Mouse (Mus musculus) activated CD4-positive, CD25-positive, alpha-beta regulatory T cell (primary cell): ENCODE data around the gene Nrm. TPM values are rescaled to one million over a fixed set of nuclear protein-coding genes. Genes with fewer than 3 reads are reported as not detected.

Source experiments
- polyA plus RNA-seq, 2 experiments: library from polyadenylated mRNA; unstranded; fragments of 100-300 nt; shearing (Covaris generic); gene quantifications; one replicate each; pipeline ENCODE4 v1.2.1; 2017

Nrm gene
- polyA plus RNA-seq, result 10 to 100 TPM; 33.6 to 42.0 TPM

DNA sequence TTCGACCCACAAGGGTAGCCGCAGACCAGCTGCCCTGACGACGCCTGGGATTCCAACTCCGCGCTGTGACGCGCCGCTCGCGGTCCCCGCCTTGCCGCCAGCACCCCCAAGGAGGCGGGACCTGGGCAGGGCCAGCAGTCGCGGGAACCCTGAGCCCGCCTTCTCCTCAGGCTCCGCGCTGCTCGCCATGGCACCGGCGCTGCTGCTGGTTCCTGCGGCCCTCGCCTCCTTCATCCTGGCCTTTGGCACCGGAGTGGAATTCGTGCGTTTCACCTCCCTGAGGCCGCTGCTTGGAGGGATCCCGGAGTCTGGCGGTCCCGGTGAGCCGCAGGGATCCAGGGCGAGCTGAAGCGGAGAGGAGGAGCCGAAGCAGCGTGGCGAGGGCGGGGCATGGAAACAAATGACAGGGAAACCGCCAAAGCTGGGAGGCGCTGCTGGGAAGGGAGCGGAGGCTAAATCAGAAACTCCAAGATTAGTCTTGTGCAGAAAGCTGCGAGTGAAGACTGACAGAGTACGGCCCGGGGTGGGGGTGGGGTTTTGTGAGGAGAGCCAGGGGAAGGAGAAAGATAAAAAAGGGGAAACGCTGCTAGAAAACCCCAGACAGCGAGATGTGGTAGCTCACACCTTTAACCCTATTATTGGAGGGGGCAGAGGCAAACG is at the start of gene Nrm:
Gene Nrm (plus strand): TSS at position 121 of the 660 bp plus-strand sequence.

DNA sequence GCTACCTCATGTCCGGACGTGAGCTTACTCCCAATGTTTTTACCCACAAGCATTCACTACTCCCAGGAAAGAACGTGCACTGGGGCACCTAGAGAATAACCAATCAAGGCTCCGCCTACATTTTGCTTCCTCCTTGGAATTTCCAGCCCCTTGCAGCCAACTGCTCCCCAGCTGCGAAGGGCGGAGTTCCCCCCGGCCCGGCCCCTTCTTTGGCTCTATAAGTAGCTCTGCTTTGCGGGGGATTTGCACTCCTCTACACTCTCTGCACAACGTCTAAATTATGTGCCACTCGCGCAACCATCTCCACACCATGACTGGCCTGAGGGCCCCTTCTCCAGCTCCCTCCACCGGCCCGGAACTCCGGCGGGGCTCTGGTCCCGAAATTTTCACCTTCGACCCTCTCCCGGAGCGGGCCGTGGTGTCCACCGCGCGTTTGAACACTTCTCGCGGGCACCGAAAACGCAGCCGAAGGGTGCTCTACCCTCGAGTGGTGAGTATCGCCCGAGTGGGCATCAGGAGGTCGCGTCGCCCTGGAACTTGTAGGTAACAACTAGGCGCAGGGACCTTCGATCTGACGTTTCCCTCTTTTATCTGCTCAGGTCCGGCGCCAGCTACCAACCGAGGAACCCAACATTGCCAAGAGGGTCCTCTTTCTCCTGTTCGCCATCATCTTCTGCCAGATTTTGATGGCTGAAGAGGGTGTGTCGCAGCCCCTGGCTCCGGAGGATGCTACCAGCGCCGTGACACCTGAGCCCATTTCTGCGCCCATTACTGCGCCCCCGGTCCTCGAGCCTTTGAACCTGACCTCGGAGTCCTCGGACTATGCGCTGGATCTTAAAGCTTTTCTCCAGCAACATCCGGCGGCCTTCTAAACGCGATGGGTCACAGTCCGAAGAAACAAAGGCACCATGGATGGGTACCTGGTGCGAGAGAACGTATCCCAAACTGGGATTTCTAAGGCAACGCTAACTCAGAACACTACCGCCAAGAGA is 39.4 kb upstream of the Nrm start, which contains the start of gene Ier3:
Gene Ier3 (plus strand): TSS at position 246 of the 992 bp plus-strand sequence.

DNA sequence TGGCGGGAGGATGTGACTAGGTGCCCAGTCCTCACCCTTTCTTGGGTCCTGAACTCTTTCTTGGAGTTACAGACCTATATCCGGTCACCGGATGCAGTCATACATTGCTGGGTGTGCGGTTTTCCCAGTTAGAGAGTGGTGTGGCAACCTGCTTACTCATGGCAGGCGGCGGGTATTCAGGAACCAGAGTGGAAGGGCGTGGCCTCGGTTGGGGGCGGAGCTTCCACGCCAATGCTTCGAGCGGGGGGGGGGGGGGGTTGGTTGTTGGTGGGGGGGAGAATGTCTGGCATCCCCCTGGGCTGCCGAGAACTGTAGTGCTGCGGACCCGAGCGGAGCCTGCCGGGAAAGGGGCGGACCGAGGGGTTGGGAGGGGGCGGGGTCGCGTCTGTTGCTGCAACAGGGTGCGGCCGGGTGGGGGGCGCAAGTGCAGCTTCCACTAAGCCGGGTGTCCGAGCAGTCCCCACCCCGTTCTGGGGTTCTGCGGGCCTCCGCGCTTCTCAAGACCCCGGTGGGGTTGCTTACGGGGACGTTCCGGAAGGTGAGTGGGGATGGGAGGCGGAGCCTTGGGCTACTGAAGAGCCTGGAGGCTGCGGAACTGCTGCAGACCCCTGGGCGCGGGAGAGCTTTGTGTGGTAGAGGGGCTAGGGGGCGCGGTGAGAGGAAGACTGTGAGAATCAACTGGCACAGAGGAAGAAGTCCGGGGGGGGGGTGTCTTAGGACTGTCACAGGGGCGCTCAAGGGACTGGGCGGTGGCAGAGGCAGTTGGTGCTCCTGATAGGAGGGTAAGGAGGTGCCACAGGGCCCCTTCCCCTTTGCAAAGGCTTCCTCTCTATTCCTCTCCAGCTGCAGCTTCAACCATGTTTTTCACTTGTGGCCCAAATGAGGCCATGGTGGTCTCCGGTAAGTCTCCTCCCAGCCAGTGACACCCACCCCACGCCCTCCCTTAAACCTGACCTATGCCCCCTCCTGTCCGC is 37.9 kb upstream of the Nrm start, which contains the start of gene Flot1:
Gene Flot1 (plus strand): TSS at position 267 of the 974 bp plus-strand sequence.

DNA sequence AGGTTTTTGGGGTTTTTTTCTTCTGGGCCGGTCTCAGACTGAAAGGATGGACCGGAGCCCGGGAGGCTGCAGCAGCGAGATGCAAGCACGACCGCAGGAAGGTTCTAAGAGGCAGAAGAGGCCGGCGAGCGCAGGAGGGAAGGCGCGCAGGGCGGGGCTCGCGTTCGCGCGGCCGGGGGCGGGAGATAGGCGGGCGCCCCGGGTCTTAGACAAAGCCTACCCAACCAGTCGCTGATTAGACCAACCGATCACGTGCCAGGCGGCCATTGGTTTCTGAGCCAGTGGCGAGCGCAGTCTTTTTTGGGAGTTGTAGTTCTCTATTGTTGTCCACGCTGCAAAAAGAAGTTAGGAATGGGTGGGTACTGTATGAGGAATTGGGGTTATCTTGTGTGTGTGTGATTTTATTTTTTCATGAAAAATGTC is 23.0 kb upstream of the Nrm start, which contains the start of gene Tubb5:
Gene Tubb5 (minus strand): TSS at position 185 of the 423 bp plus-strand sequence.

DNA sequence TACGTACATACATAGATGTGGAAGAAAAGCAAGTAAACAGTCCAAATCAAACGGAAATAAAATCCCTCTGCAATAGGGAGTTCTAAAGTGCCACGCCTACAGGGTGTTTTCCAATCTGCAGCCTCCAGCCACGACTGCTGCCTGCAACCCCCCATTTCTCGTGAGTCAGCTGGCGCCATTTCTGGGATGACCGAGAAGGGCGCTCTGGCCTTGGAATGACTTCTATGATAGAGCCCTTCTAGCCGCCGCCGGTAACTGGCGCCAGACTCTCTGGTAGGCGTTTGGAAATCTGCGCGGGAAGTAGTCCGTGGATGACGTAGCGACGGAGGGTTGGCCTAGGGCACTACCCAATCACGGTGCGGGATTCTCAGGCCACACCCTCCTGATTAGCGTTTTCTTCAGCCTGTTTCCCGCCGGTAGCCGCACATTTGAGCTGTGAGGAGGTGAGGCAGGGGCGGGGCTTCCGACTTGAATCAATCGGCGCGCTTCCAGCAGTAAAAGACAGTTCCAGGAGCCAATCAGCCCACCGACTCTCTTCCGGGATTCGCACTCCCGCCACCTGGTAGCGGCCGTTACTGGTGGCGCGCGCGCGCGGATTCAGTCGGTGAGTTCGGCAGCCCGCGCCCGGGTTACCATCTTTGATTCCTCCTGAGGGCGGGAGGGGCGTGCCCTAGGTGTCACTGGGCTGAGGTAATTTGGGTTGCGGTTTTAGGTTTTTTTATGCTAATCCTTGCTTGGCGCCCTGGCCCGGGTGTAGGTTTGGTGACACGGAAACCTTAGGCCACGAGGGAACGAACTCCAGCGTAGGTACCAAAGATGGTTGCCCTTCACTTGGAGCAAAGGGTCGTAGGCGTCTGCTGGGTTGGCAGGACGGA is 19.8 kb upstream of the Nrm start, which contains the start of gene Mdc1:
Gene Mdc1 (plus strand): TSS at position 440 of the 875 bp plus-strand sequence.

DNA sequence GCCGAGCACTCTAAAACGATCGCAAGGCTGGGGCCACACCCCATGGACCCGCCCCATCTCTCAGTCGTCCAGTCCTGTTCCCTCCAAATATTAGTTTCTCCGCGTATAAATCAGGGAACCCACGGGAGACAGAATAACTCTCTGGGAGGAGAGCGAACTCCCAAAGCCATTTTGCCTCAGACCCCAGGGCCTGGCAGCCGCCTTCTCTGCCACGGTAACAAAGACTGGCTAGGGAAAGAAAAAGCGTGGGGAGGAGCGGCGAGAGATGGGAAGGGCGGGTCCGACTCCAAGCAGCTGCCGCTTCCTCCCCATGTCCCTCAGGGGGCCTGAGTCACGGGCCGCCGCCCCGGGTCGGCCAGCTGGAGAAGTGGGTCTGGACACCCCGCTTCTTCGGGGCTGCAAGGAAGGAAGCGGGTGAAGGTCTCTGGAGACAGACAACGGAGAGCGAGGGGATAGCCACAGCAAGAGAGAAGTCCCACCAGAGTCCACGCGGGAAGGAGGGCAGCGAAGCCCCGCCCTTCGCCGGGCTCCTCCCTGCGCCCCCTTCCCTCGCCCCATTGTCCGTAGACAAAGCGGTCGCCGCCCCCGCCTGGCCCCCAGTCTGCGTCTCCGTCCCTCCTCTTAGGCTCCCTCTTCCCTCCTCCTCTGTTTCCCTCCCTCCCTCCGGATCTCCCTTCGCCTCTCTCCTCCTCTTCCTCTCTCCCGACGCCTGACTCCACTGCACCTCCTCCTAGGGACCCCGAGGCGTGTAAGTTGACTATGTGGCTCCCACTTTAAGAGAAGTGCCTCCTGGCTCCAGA is 4.6 kb downstream of the Nrm start, which contains the start of gene Ppp1r18:
Gene Ppp1r18 (plus strand): TSS at position 113 of the 800 bp plus-strand sequence.

DNA sequence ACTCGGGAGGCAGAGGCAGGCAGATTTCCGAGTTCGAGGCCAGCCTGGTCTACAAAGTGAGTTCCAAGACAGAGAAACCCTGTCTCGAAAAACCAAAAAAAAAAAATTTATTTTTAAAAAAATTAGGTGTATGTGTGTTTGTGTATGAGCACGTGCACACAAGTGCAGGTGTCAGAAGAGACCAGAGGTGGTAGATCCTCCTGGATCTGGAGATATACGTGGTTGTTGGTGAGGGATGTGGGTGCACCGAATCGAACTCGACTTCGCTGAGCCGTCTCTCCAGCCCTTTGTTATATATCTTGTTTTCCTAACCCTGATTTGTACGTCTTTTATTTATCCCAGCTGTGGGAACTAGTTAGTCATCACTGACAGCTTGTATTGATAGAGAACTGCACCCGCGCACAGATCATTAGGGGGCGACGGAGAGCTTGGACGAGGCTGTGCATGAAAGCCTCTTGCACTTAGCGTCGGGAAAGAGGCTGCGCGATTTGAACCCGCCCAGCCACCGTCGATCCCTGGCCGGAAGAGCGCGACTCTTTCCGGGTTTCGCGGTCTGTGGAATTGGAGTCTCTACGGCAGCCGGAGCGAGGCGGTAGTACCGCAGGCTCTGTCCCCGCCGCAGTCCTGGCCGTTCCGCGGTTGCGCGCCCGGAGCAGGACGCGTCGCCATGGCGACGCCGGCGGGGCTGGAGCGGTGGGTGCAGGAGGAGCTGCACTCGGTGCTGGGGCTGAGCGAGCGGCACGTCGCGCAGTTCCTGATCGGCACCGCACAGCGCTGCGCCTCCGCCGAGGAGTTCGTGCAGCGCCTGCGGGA is 18.3 kb downstream of the Nrm start, which contains the start of gene Dhx16:
Gene Dhx16 (plus strand): TSS at position 575 of the 813 bp plus-strand sequence.

DNA sequence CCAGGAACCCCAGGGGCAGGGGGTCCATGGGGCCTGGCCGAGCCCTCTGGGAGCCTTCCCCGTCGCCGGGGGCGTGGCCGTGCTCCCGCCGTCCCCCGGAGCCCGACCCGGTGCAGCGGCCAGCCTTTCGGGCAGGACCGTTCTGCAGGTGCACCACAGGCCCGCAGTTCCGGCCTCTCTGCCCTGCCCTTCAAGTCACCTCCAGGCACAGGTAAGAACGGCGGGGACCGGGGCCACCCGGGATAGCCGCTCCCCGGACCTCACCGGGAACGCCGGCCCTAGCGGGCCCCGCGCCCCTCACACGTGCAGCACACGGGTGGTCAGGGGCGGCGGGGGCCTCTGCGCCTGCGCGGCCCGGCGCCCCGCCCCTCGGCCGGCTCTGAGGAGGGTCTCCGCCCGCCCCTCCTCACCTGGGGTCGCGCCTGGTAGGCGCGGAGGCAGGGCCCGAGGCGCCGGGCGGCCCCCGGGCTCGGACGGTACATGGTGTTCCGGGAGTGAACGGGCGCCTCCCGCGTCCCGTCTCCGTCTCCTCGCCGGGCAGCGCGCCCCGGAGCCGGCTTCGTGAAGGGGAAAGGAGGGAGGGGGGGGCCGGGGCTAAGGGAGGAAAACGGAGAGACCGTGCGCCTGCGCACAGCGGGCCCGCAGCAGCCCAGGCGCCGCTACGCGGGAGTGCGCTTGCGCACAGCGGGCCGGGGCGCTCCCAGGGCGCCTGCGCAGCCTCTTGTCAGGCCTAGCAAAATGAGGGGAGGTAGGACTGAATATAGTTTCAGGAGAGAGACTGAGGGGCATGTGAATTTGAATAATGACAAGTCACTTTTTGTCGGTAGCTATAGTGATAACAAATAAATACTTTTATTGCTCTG is 35.9 kb downstream of the Nrm start, which contains the start of gene 2310061I04Rik:
Gene 2310061I04Rik (minus strand): TSS at position 651 of the 863 bp plus-strand sequence.

DNA sequence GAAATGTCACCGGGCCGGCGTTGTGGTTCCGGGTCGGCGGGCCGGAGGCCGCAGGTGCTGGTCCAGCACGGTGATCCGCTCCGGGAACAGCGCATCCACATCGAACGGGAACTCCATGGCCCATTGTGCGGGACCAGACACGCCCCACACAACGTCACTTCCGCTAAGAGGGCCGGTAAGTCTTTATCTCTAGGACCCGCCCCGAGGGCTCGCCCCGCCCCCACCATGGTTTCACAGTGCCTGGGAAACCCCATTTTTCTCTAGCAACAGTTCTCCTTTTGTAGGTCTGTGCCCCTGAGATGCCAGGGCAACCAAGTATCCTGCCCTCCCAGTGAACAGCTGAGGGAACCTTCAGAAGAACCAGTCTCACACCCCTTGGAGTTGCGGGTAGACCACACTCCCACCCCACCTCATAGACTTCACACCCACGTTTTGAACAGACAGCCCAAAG is 48.8 kb downstream of the Nrm start, which contains the start of gene Atat1:
Gene Atat1 (minus strand): TSS at position 157 of the 451 bp plus-strand sequence.

Other genes starting within 250 kb of the Nrm start
- gene Gm9573, start 234.7 kb upstream of the Nrm start, polyA plus RNA-seq, result not detected
- gene Mucl3, start 217.6 kb upstream of the Nrm start, polyA plus RNA-seq, result under 1 TPM in 1 of 2 experiments, not detected in 1; 0.06 TPM
- gene Vars2, start 193.7 kb upstream of the Nrm start, polyA plus RNA-seq, result 10 to 100 TPM; 22.3 to 24.8 TPM
- gene Gtf2h4, start 187.6 kb upstream of the Nrm start, polyA plus RNA-seq, result 10 to 100 TPM; 18.2 to 20.7 TPM
- 1 to 10 TPM; 6.1 to 8.7 TPM for gene Ddr1, start 156.7 kb upstream of the Nrm start, polyA plus RNA-seq
- 10 to 100 TPM in 1 of 2 experiments, under 1 TPM in 1; 0.19 to 14.0 TPM for gene Ier3, start 39.6 kb upstream of the Nrm start, polyA plus RNA-seq
- 10 to 100 TPM; 59.0 to 61.4 TPM for gene Flot1, start 38.1 kb upstream of the Nrm start, polyA plus RNA-seq
- 100 to 1,000 TPM; 114 to 135 TPM for gene Tubb5, start 23.0 kb upstream of the Nrm start, polyA plus RNA-seq
- gene Mdc1, start 19.8 kb upstream of the Nrm start, polyA plus RNA-seq, result 1 to 10 TPM; 4.1 to 7.9 TPM
- gene Ppp1r18, start 4.3 kb downstream of the Nrm start, polyA plus RNA-seq, result 100 to 1,000 TPM; 549 to 588 TPM
- gene Dhx16, start 18.5 kb downstream of the Nrm start, polyA plus RNA-seq, result 10 to 100 TPM; 49.5 to 68.4 TPM
- gene 2310061I04Rik, start 36.1 kb downstream of the Nrm start, polyA plus RNA-seq, result 10 to 100 TPM; 34.3 to 45.8 TPM
- 10 to 100 TPM; 12.9 to 18.4 TPM for gene Atat1, start 48.8 kb downstream of the Nrm start, polyA plus RNA-seq
- gene Mrps18b, start 55.1 kb downstream of the Nrm start, polyA plus RNA-seq, result 10 to 100 TPM; 44.0 to 78.4 TPM
- gene Ppp1r10, start 55.1 kb downstream of the Nrm start, polyA plus RNA-seq, result 10 to 100 TPM; 30.2 to 54.9 TPM
- 100 to 1,000 TPM; 122 to 138 TPM for gene Abcf1, start 108.4 kb downstream of the Nrm start, polyA plus RNA-seq
- gene Gnl1, start 118.5 kb downstream of the Nrm start, polyA plus RNA-seq, result 10 to 100 TPM; 55.6 to 56.5 TPM
- gene Prr3, start 118.9 kb downstream of the Nrm start, polyA plus RNA-seq, result 10 to 100 TPM; 30.8 to 41.6 TPM
- gene H2-T24, start 159.2 kb downstream of the Nrm start, polyA plus RNA-seq, result 10 to 100 TPM; 30.2 to 41.9 TPM
- gene H2-T23, start 171.5 kb downstream of the Nrm start, polyA plus RNA-seq, result 100 to 1,000 TPM; 796 to 873 TPM
- gene H2-T22, start 181.4 kb downstream of the Nrm start, polyA plus RNA-seq, result 100 to 1,000 TPM; 306 to 313 TPM
- under 1 TPM; 0.18 to 0.22 TPM for gene Gm6034, start 181.6 kb downstream of the Nrm start, polyA plus RNA-seq
- not detected for gene Gm11127, start 197.1 kb downstream of the Nrm start, polyA plus RNA-seq